19 mouse cellular contexts compared by ENCODE assay signal in genomic region chr12:82230127-82230526, GRCm38 (mm10).
DNase-seq lines count a peak whose midpoint lies in the region; ATAC-seq and TF ChIP-seq lines count a peak whose summit lies in the region.
"Had no signal": no experiment of that assay in that cellular context is flagged by ENCODE, and none has a peak within 500 bp of the region (broad histone marks: within the 10 kb centered on the region; RNA-seq: fewer than 3 reads in every experiment).

No protein-coding gene starts in this region.

- no peak for DNase-seq in liver, embryonic 11.5 days (ENCODE audit: low spot score)
- DNase-seq in liver = no peak
- peak; percentile 65 for DNase-seq in MEL (ENCODE audit: low read depth, low spot score)
- no peak for DNase-seq in lung, postnatal 25 days (ENCODE audit: low spot score)
- DNase-seq in urinary bladder, adult 18-20 months (ENCODE audit: low spot score in 2 of 2) = no peak
- DNase-seq: adrenal gland, postnatal 10 days; cerebellum, adult 11-12 months; cerebellum, adult 9-10 months; cerebellum, postnatal 25 days; gastrocnemius, postnatal 14 days; heart, adult 2 months; heart, postnatal 14 days had no signal

- TF ChIP-seq POLR2A in MEL (IDR thresholded peaks at IDR 0.05; ENCODE audit: control insufficient read depth in 1 of 2, insufficient read depth in 1 of 2, low read depth in 1 of 2, low read length in 2 of 2, poor library complexity in 1 of 2) = no peak

- no peak for TF ChIP-seq CTCF in MEL (IDR thresholded peaks at IDR 0.05 in 2 of 3, conservative IDR thresholded peaks at IDR 0.05 in 1 of 3; ENCODE audit: control insufficient read depth in 1 of 3, insufficient read depth in 1 of 3, low read depth in 2 of 3, low read length in 3 of 3, poor library complexity in 1 of 3, severe bottlenecking in 1 of 3)

- no peak for ATAC-seq in heart, embryonic 15.5 days (replicated peaks; ENCODE audit: insufficient number of reproducible peaks, insufficient read depth, low FRiP score, low read depth)
- no peak for ATAC-seq in heart, embryonic 11.5 days (replicated peaks; ENCODE audit: insufficient number of reproducible peaks, low FRiP score, low TSS enrichment)
- no peak for ATAC-seq in liver, embryonic 11.5 days (replicated peaks; ENCODE audit: low FRiP score)
- ATAC-seq: forebrain, embryonic 16.5 days; intestine, embryonic 16.5 days had no signal

- TF ChIP-seq RAD21 in MEL (IDR thresholded peaks at IDR 0.05; ENCODE audit: low read depth, low read length) = no peak

- peaks cover 39% of the 10 kb centered on the region for H3K79me2 ChIP-seq in MEL (ENCODE audit: control insufficient read depth, insufficient read depth, low read length, poor library complexity)

- no peaks in the 10 kb centered on the region for H3K9me3 ChIP-seq in heart, embryonic 15.5 days (replicated peaks)
- no peaks in the 10 kb centered on the region for H3K9me3 ChIP-seq in heart, embryonic 11.5 days (replicated peaks; ENCODE audit: control insufficient read depth, low read length)
- H3K9me3 ChIP-seq in liver, embryonic 11.5 days (ENCODE audit: control insufficient read depth, low read length) = no peaks in the 10 kb centered on the region
- no peaks in the 10 kb centered on the region for H3K9me3 ChIP-seq in MEL (replicated peaks; ENCODE audit: insufficient read depth, low read length)
- H3K9me3 ChIP-seq: embryonic facial prominence, embryonic 12.5 days; forebrain, embryonic 12.5 days; hindbrain, embryonic 15.5 days had no signal

- TF ChIP-seq EP300 in MEL (IDR thresholded peaks at IDR 0.05; ENCODE audit: low read depth in 1 of 2, low read length in 2 of 2) = peak; percentile 74 to 86

- no peak overlapping the region for H3K4me2 ChIP-seq in heart, embryonic 15.5 days
- H3K4me2 ChIP-seq in heart, embryonic 11.5 days = no peak overlapping the region
- H3K4me2 ChIP-seq in liver, embryonic 11.5 days = no peak overlapping the region
- H3K4me2 ChIP-seq: embryonic facial prominence, embryonic 12.5 days; forebrain, embryonic 12.5 days; hindbrain, embryonic 15.5 days had no signal

- peaks cover 54% of the 10 kb centered on the region for H3K4me1 ChIP-seq in heart, embryonic 15.5 days (replicated peaks)
- peaks cover 63% of the 10 kb centered on the region for H3K4me1 ChIP-seq in heart, embryonic 11.5 days (ENCODE audit: control insufficient read depth, insufficient read depth, low read length)
- H3K4me1 ChIP-seq in liver, embryonic 11.5 days (replicated peaks; ENCODE audit: control insufficient read depth, insufficient read depth, low read length) = peaks cover 70% of the 10 kb centered on the region
- H3K4me1 ChIP-seq in MEL (ENCODE audit: control insufficient read depth in 1 of 2, insufficient read depth in 2 of 2, low read length in 2 of 2) = peaks cover 46 to 62% of the 10 kb centered on the region in 2 experiments
- H3K4me1 ChIP-seq: hindbrain, embryonic 15.5 days had no signal

- H3K27me3 ChIP-seq in heart, embryonic 15.5 days = no peaks in the 10 kb centered on the region
- no peaks in the 10 kb centered on the region for H3K27me3 ChIP-seq in heart, embryonic 11.5 days (ENCODE audit: control insufficient read depth, insufficient read depth, low read length)
- H3K27me3 ChIP-seq in liver, embryonic 11.5 days (replicated peaks; ENCODE audit: control insufficient read depth, insufficient read depth, low read length) = no peaks in the 10 kb centered on the region
- no peaks in the 10 kb centered on the region for H3K27me3 ChIP-seq in MEL (ENCODE audit: control insufficient read depth in 1 of 2, insufficient read depth in 2 of 2, low read length in 2 of 2)
- H3K27me3 ChIP-seq: embryonic facial prominence, embryonic 12.5 days; forebrain, embryonic 12.5 days; hindbrain, embryonic 15.5 days had no signal

- 33% methylated on average over 4 of the region's 4 CpGs for WGBS in heart, embryonic 15.5 days
- 39% methylated on average over 4 of the region's 4 CpGs for WGBS in heart, embryonic 11.5 days (ENCODE audit: insufficient replicate concordance)
- 37% methylated on average over 4 of the region's 4 CpGs for WGBS in liver, embryonic 11.5 days

- no peaks in the 10 kb centered on the region for H3K36me3 ChIP-seq in heart, embryonic 15.5 days
- H3K36me3 ChIP-seq in heart, embryonic 11.5 days (ENCODE audit: control insufficient read depth, insufficient read depth, low read length) = no peaks in the 10 kb centered on the region
- no peaks in the 10 kb centered on the region for H3K36me3 ChIP-seq in liver, embryonic 11.5 days (ENCODE audit: control insufficient read depth, insufficient read depth, low read length)
- peaks cover under 1 to 68% of the 10 kb centered on the region in 2 experiments; a peak in 3 of 4 replicates for H3K36me3 ChIP-seq in MEL (ENCODE audit: control insufficient read depth in 1 of 2, insufficient read depth in 2 of 2, low read length in 2 of 2)
- H3K36me3 ChIP-seq: hindbrain, embryonic 15.5 days had no signal

- no peak overlapping the region for H3K4me3 ChIP-seq in heart, embryonic 15.5 days
- H3K4me3 ChIP-seq in heart, embryonic 11.5 days (ENCODE audit: low read depth, low read length) = no peak overlapping the region
- no peak overlapping the region for H3K4me3 ChIP-seq in liver, embryonic 11.5 days (ENCODE audit: low read depth, low read length)
- no peak overlapping the region for H3K4me3 ChIP-seq in MEL (ENCODE audit: control insufficient read depth in 1 of 2, insufficient read depth in 1 of 2, low read depth in 2 of 2, low read length in 2 of 2)
- H3K4me3 ChIP-seq: embryonic facial prominence, embryonic 12.5 days; forebrain, embryonic 12.5 days; heart, adult 2 months; hindbrain, embryonic 15.5 days had no signal

- H3K9ac ChIP-seq in heart, embryonic 15.5 days = no peak overlapping the region
- H3K9ac ChIP-seq in heart, embryonic 11.5 days (ENCODE audit: low read depth, low read length) = no peak overlapping the region
- no peak overlapping the region for H3K9ac ChIP-seq in liver, embryonic 11.5 days (ENCODE audit: low read depth, low read length)
- H3K9ac ChIP-seq in MEL (ENCODE audit: control insufficient read depth, low read depth, low read length, poor library complexity, severe bottlenecking) = peak overlapping the region; percentile 24
- H3K9ac ChIP-seq: embryonic facial prominence, embryonic 12.5 days; forebrain, embryonic 12.5 days; hindbrain, embryonic 15.5 days had no signal

- peak overlapping the region; percentile 41 for H3K27ac ChIP-seq in heart, embryonic 15.5 days
- no peak overlapping the region for H3K27ac ChIP-seq in heart, embryonic 11.5 days (ENCODE audit: low read depth, low read length)
- H3K27ac ChIP-seq in liver, embryonic 11.5 days (ENCODE audit: low read depth, low read length) = peak overlapping the region; percentile 30
- peak overlapping the region; percentile 79 for H3K27ac ChIP-seq in MEL (ENCODE audit: control insufficient read depth, low read depth, low read length)
- H3K27ac ChIP-seq: embryonic facial prominence, embryonic 12.5 days; forebrain, embryonic 12.5 days; heart, adult 2 months; hindbrain, embryonic 15.5 days had no signal

TF ChIP-seq in MEL, 35 proteins besides CTCF, POLR2A, EP300 and RAD21 (continues in another document):
- no peak for TF ChIP-seq MYC (IDR thresholded peaks at IDR 0.05; ENCODE audit: low read depth, low read length)
- no peak for TF ChIP-seq SMC3 (IDR thresholded peaks at IDR 0.05; ENCODE audit: low read depth, low read length)
- TF ChIP-seq CHD1 (IDR thresholded peaks at IDR 0.05; ENCODE audit: low read depth, low read length) = no peak
- no peak for TF ChIP-seq BHLHE40 (IDR thresholded peaks at IDR 0.05; ENCODE audit: borderline replicate concordance, low read depth, low read length)
- TF ChIP-seq TCF12 (IDR thresholded peaks at IDR 0.05; ENCODE audit: low read depth, low read length) = peak; percentile 66; the same call in 1 of the 2 replicates
- no peak for TF ChIP-seq NELFE (IDR thresholded peaks at IDR 0.05; ENCODE audit: low read depth, low read length)
- TF ChIP-seq MAFK (IDR thresholded peaks at IDR 0.05; ENCODE audit: borderline replicate concordance, low read depth, low read length) = no peak
- no peak for TF ChIP-seq USF2 (IDR thresholded peaks at IDR 0.05; ENCODE audit: borderline replicate concordance in 1 of 2, insufficient read depth in 1 of 2, low read depth in 1 of 2, low read length in 2 of 2)
- TF ChIP-seq MAZ (IDR thresholded peaks at IDR 0.05; ENCODE audit: low read depth, low read length) = no peak
- TF ChIP-seq JUND (IDR thresholded peaks at IDR 0.05; ENCODE audit: low read depth, low read length) = 0 out of 2 replicates have a peak, but pooled peaks have one; percentile 8
- TF ChIP-seq POLR2AphosphoS2 (IDR thresholded peaks at IDR 0.05; ENCODE audit: low read length) = no peak
- TF ChIP-seq MXI1 (IDR thresholded peaks at IDR 0.05; ENCODE audit: low read depth, low read length) = no peak
- 0 out of 2 replicates have a peak, but pooled peaks have one; percentile 42 for TF ChIP-seq MEF2A (IDR thresholded peaks at IDR 0.05; ENCODE audit: extremely low read depth, insufficient replicate concordance, low read depth, low read length, poor library complexity, severe bottlenecking)
- TF ChIP-seq TAL1 (IDR thresholded peaks at IDR 0.05; ENCODE audit: low read length) = peak; percentile 34
- no peak for TF ChIP-seq UBTF (IDR thresholded peaks at IDR 0.05; ENCODE audit: borderline replicate concordance, insufficient read depth, low read depth, low read length)
- no peak for TF ChIP-seq GABPA (IDR thresholded peaks at IDR 0.05; ENCODE audit: low read depth, low read length)
- no peak for TF ChIP-seq KAT2A (conservative IDR thresholded peaks at IDR 0.05; ENCODE audit: low read depth, low read length)
- TF ChIP-seq ELF1 (IDR thresholded peaks at IDR 0.05; ENCODE audit: low read depth, low read length) = no peak
- TF ChIP-seq MYB (IDR thresholded peaks at IDR 0.05; ENCODE audit: low read depth, low read length) = peak; percentile 93
- TF ChIP-seq CHD2 (IDR thresholded peaks at IDR 0.05; ENCODE audit: low read length) = no peak
- no peak for TF ChIP-seq E2F4 (IDR thresholded peaks at IDR 0.05; ENCODE audit: borderline replicate concordance, low read depth, low read length)
- TF ChIP-seq ZKSCAN1 (IDR thresholded peaks at IDR 0.05; ENCODE audit: low read depth, low read length) = no peak
- TF ChIP-seq HCFC1 (IDR thresholded peaks at IDR 0.05; ENCODE audit: low read depth, low read length) = no peak
- no peak for TF ChIP-seq TBP (IDR thresholded peaks at IDR 0.05; ENCODE audit: low read depth, low read length)
- TF ChIP-seq USF1 (IDR thresholded peaks at IDR 0.05; ENCODE audit: low read depth, low read length) = no peak
- 0 out of 2 replicates have a peak, but pooled peaks have one; percentile 44 for TF ChIP-seq SIN3A (IDR thresholded peaks at IDR 0.05; ENCODE audit: low read length)
- no peak for TF ChIP-seq RCOR1 (IDR thresholded peaks at IDR 0.05; ENCODE audit: low read depth, low read length)
- TF ChIP-seq MAX (IDR thresholded peaks at IDR 0.05; ENCODE audit: low read length) = no peak
- TF ChIP-seq GATA1 (IDR thresholded peaks at IDR 0.05; ENCODE audit: low read depth, low read length) = peak; percentile 58
- TF ChIP-seq ZC3H11A (IDR thresholded peaks at IDR 0.05; ENCODE audit: low read depth, low read length) = no peak
